ENCODE assay signal across 8 mouse cellular contexts in genomic region chr9:44326371-44327063, GRCm38 (mm10). TPM values are rescaled to one million over a fixed set of nuclear protein-coding genes. Genes with fewer than 3 reads are reported as not detected.
A peak's percentile ranks its signal among the peaks of the same experiment; 100 is the strongest.
DNase-seq lines count a peak whose midpoint lies in the region; ATAC-seq lines count a peak whose summit lies in the region.

No protein-coding gene starts in this region.

- WGBS in forebrain, embryonic 14.5 days = under 1% methylated on average over 38 of the region's 38 CpGs
- 0% methylated on average over 38 of the region's 38 CpGs for WGBS in liver, embryonic 16.5 days (ENCODE audit: insufficient replicate concordance)
- under 1% methylated on average over 38 of the region's 38 CpGs for WGBS in neural tube, embryonic 13.5 days

- intact Hi-C loops in heart, postnatal 10 days (cut with DNase I) = loop anchor here (1.0 kb wide), 1 partner anchor 8 kb away; the partner anchor contains the start of gene H2afx

- H3K4me1 ChIP-seq in forebrain, embryonic 14.5 days (ENCODE audit: control insufficient read depth, insufficient read depth, low read length) = peaks cover 8% of the 10 kb centered on the region
- H3K4me1 ChIP-seq in liver, embryonic 16.5 days (ENCODE audit: control insufficient read depth, low read depth, low read length) = peaks cover 18% of the 10 kb centered on the region
- peaks cover 18% of the 10 kb centered on the region for H3K4me1 ChIP-seq in neural tube, embryonic 13.5 days (replicated peaks)

- H3K9ac ChIP-seq in forebrain, embryonic 14.5 days (ENCODE audit: low read length) = peak overlapping the region; percentile 77
- H3K9ac ChIP-seq in liver, embryonic 16.5 days (ENCODE audit: low read depth, low read length) = peak overlapping the region; percentile 86
- H3K9ac ChIP-seq in neural tube, embryonic 13.5 days = peak overlapping the region; percentile 86

- peak; percentile 92 for DNase-seq in ES-CJ7 (ENCODE audit: low read depth, low spot score)
- peak; percentile 86 for DNase-seq in cerebellum, adult 11-12 months
- peak; percentile 90 for DNase-seq in forebrain, embryonic 14.5 days (ENCODE audit: low spot score)
- DNase-seq in heart, postnatal 10 days = peak; percentile 90
- DNase-seq in kidney, postnatal 4 days = peak; percentile 84 to 91
- DNase-seq in telencephalon, adult 2 months (ENCODE audit: low read depth, low spot score) = peak; percentile 96

- H3K4me2 ChIP-seq in forebrain, embryonic 14.5 days (ENCODE audit: low read length) = peak overlapping the region; percentile 62
- H3K4me2 ChIP-seq in liver, embryonic 16.5 days (ENCODE audit: low read depth, low read length) = peak overlapping the region; percentile 84
- H3K4me2 ChIP-seq in neural tube, embryonic 13.5 days = peak overlapping the region; percentile 66

- H3K9me3 ChIP-seq in forebrain, embryonic 14.5 days (replicated peaks; ENCODE audit: control insufficient read depth, low read length) = no peaks in the 10 kb centered on the region
- H3K9me3 ChIP-seq in liver, embryonic 16.5 days (replicated peaks; ENCODE audit: control insufficient read depth, low read length) = no peaks in the 10 kb centered on the region
- no peaks in the 10 kb centered on the region for H3K9me3 ChIP-seq in neural tube, embryonic 13.5 days

- ATAC-seq in forebrain, embryonic 14.5 days = peak; percentile 93
- ATAC-seq in liver, embryonic 16.5 days (ENCODE audit: low read depth) = peak; percentile 85
- ATAC-seq in neural tube, embryonic 13.5 days (ENCODE audit: low read depth) = peak; percentile 93

- peaks cover 14% of the 10 kb centered on the region for H3K36me3 ChIP-seq in forebrain, embryonic 14.5 days (ENCODE audit: control insufficient read depth, insufficient read depth, low read length)
- H3K36me3 ChIP-seq in liver, embryonic 16.5 days (ENCODE audit: control insufficient read depth, insufficient read depth) = peaks cover 10% of the 10 kb centered on the region; the same call in 1 of the 2 replicates
- H3K36me3 ChIP-seq in neural tube, embryonic 13.5 days = peaks cover 34% of the 10 kb centered on the region

- H3K27me3 ChIP-seq in forebrain, embryonic 14.5 days (replicated peaks; ENCODE audit: control insufficient read depth, insufficient read depth, low read length) = no peaks in the 10 kb centered on the region
- H3K27me3 ChIP-seq in liver, embryonic 16.5 days (ENCODE audit: control insufficient read depth, insufficient read depth, low read depth, low read length) = no peaks in the 10 kb centered on the region
- H3K27me3 ChIP-seq in neural tube, embryonic 13.5 days = no peaks in the 10 kb centered on the region

- H3K4me3 ChIP-seq in forebrain, embryonic 14.5 days (ENCODE audit: low read depth, low read length) = peak overlapping the region; percentile 62
- H3K4me3 ChIP-seq in liver, embryonic 16.5 days (ENCODE audit: low read depth, low read length) = peak overlapping the region; percentile 72
- H3K4me3 ChIP-seq in neural tube, embryonic 13.5 days = peak overlapping the region; percentile 79

- H3K27ac ChIP-seq in forebrain, embryonic 14.5 days (ENCODE audit: low read depth, low read length) = peak overlapping the region; percentile 80
- H3K27ac ChIP-seq in liver, embryonic 16.5 days (ENCODE audit: low read length) = peak overlapping the region; percentile 73
- peak overlapping the region; percentile 91 for H3K27ac ChIP-seq in neural tube, embryonic 13.5 days (replicated peaks)

RNA-seq across cellular contexts. Expression of gene Dpagt1, which starts 0.7 kb away (rescaled TPM):
- 38.2 and 39.7 TPM in 2 replicates for polyA plus RNA-seq in forebrain, embryonic 14.5 days (2014; fragmentation: Nextera tagmentation; extraction: Ambion mirVana)
- 10 to 100 TPM; 21.1 to 25.2 TPM for total RNA-seq in heart, postnatal 10 days (2021)
- polyA plus RNA-seq in liver, embryonic 16.5 days (2015; fragmentation: Nextera tagmentation; extraction: Ambion mirVana) = 17.5 and 20.1 TPM in 2 replicates
- polyA plus RNA-seq in neural tube, embryonic 13.5 days (2015; fragmentation: Nextera tagmentation; extraction: Ambion mirVana) = 37.3 and 41.2 TPM in 2 replicates

RNA-seq across cellular contexts. Expression of gene C2cd2l, which starts 6.4 kb away (rescaled TPM):
- polyA plus RNA-seq in forebrain, embryonic 14.5 days (2014; fragmentation: Nextera tagmentation; extraction: Ambion mirVana) = 16.3 and 22.2 TPM in 2 replicates
- total RNA-seq in heart, postnatal 10 days (2021) = 10 to 100 TPM; 14.2 to 17.6 TPM
- 7.8 and 9.1 TPM in 2 replicates for polyA plus RNA-seq in liver, embryonic 16.5 days (2015; fragmentation: Nextera tagmentation; extraction: Ambion mirVana)
- polyA plus RNA-seq in neural tube, embryonic 13.5 days (2015; fragmentation: Nextera tagmentation; extraction: Ambion mirVana) = 22.9 and 28.7 TPM in 2 replicates

RNA-seq across cellular contexts. Expression of gene H2afx, which starts 8.0 kb away (rescaled TPM):
- 215 and 240 TPM in 2 replicates for polyA plus RNA-seq in forebrain, embryonic 14.5 days (2014; fragmentation: Nextera tagmentation; extraction: Ambion mirVana)
- 10 to 100 TPM; 54.1 to 57.9 TPM for total RNA-seq in heart, postnatal 10 days (2021)
- polyA plus RNA-seq in liver, embryonic 16.5 days (2015; fragmentation: Nextera tagmentation; extraction: Ambion mirVana) = 191 and 216 TPM in 2 replicates
- polyA plus RNA-seq in neural tube, embryonic 13.5 days (2015; fragmentation: Nextera tagmentation; extraction: Ambion mirVana) = 131 TPM in 2 replicates

RNA-seq across cellular contexts. Expression of gene Hmbs, which starts 17.5 kb away (rescaled TPM):
- polyA plus RNA-seq in forebrain, embryonic 14.5 days (2014; fragmentation: Nextera tagmentation; extraction: Ambion mirVana) = 68.5 and 74.3 TPM in 2 replicates
- 10 to 100 TPM; 54.2 to 55.2 TPM for total RNA-seq in heart, postnatal 10 days (2021)
- polyA plus RNA-seq in liver, embryonic 16.5 days (2015; fragmentation: Nextera tagmentation; extraction: Ambion mirVana) = 1,376 and 1,388 TPM in 2 replicates
- polyA plus RNA-seq in neural tube, embryonic 13.5 days (2015; fragmentation: Nextera tagmentation; extraction: Ambion mirVana) = 58.2 and 59.4 TPM in 2 replicates

RNA-seq across cellular contexts. Expression of gene Hinfp, which starts 21.0 kb away (rescaled TPM):
- 18.4 and 24.8 TPM in 2 replicates for polyA plus RNA-seq in forebrain, embryonic 14.5 days (2014; fragmentation: Nextera tagmentation; extraction: Ambion mirVana)
- 10 to 100 TPM; 10.0 to 11.1 TPM for total RNA-seq in heart, postnatal 10 days (2021)
- polyA plus RNA-seq in liver, embryonic 16.5 days (2015; fragmentation: Nextera tagmentation; extraction: Ambion mirVana) = 10.1 and 12.6 TPM in 2 replicates
- polyA plus RNA-seq in neural tube, embryonic 13.5 days (2015; fragmentation: Nextera tagmentation; extraction: Ambion mirVana) = 25.1 and 31.9 TPM in 2 replicates

Comparison
In these comparisons a context has a peak if more than half of its experiments do, and no peak if none do; other contexts are left out.
1. Peak in every context shown above with its lines: DNase-seq, ATAC-seq, H3K4me3 ChIP-seq and H3K27ac ChIP-seq.